Mouse (Mus musculus): ENCODE measurements at regions not wholly inside any gene's neighbourhood (a gene's known extent, or its start where the extent isn't known, plus 50 kb on each side); places are given as distances from the start of the nearest gene placed in this dataset.
"Not testable (repeated sequence)": the region's sequence is repeated elsewhere in the genome, so short reads cannot be mapped to it uniquely, and the experiment has no call there.

DNA sequence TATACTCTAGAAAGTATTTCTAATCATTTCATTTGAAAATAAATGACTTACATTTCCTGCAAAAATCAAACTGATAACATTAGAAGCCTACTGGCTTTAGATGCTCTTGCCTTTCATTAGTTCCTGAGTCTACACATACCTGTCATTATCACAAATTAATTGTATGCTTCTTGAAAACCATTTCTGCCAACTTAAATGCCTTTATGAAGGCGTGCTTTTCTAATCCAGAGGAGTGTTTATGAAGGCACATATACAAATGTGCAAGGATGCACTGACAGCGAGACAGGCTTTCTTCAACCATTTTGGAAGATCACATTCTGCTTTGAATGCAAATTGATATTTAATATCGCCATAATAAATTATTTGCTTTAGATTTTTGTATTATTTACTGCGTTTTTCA lies 246.6 kb downstream of the Mef2c start:
- peaks cover 16% of the 10 kb centered on the region for H3K4me1 ChIP-seq
- no peak for ATAC-seq (replicated peaks)
- 56% methylated on average over 4 of the region's 4 CpGs for WGBS
- H3K27me3 ChIP-seq (replicated peaks), result no peaks in the 10 kb centered on the region
- H3K9me3 ChIP-seq, result no peaks in the 10 kb centered on the region
- peak overlapping the region; percentile 77 for H3K27ac ChIP-seq
- no peak overlapping the region for H3K4me3 ChIP-seq
- no peak overlapping the region for H3K4me2 ChIP-seq
- no peak overlapping the region for H3K9ac ChIP-seq
- no peaks in the 10 kb centered on the region for H3K36me3 ChIP-seq (replicated peaks)

DNA sequence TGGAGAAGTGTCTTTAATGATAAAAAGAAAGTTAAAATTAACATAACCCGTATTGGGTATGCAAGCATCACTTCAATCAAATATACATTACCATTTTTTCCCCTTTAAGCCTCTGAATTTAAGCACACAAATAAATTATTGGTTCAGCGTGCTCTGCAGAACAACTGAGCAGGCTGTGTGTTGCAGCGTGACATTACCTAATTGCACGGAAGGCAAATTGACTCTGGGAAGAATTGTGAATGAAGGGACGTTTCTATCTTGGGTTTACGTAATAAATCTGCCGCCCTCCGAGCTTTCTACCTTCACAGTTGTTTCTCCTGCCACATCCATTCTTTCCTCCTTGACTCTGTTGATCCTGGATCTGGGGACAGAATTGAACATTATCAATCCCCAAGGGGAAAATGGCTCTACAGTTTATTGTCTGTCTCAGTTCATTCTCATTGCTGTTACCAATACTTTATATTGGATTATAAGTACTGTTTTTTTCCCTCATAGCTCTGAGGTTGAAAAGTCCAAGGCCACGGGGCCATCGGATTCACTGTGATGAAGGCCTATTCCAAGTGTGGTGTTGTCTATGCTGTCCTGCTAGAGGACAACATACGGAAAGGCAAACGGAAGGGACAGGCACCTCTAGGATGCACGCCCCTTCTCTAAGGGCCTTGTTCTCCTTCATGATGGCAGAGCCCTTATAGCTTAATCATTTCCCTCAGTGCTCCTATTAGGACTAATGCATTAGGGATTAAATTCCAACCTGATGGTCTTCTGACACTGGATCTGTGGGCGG lies 256.7 kb downstream of the Mef2c start:
- Histone ChIP-seq H3K4me2 (no peak overlapping the region), H3K4me1 (no peaks in the 10 kb centered on the region), H3K27me3 (replicated peaks) (no peaks in the 10 kb centered on the region), H3K9ac (no peak overlapping the region), H3K9me3 (no peaks in the 10 kb centered on the region), H3K36me3 (replicated peaks) (no peaks in the 10 kb centered on the region), H3K4me3 (no peak overlapping the region), H3K27ac (no peak overlapping the region)
- WGBS, result 74% methylated on average over 14 of the region's 14 CpGs
- ATAC-seq (replicated peaks), result 0 out of 2 replicates have a peak, but pooled peaks have one; percentile 33

DNA sequence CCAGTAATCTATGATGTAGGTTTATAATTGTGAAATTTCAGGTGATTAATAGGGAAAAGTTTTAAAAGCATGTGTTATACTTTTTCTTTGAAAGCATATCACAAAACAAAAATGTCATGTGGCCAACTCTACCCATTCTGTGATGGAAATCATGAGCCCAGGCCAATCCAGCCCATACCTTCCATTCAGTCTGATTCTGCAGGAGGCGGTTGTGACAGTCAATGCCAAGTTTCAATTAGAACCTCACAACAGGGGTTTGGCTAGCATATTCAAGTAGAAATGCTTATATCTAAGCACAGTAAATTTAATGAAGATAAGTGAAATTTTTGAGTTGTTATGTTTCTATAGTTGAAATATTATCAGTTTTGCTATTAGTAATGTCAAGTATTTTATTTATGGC lies 258.6 kb downstream of the Mef2c start:
- Histone ChIP-seq H3K9me3 (no peaks in the 10 kb centered on the region), H3K27me3 (replicated peaks) (no peaks in the 10 kb centered on the region), H3K27ac (no peak overlapping the region), H3K4me2 (no peak overlapping the region), H3K36me3 (replicated peaks) (no peaks in the 10 kb centered on the region), H3K4me3 (no peak overlapping the region), H3K9ac (no peak overlapping the region), H3K4me1 (no peaks in the 10 kb centered on the region)
- 83% methylated on average over 1 of the region's 1 CpGs for WGBS
- no peak for ATAC-seq (replicated peaks)

DNA sequence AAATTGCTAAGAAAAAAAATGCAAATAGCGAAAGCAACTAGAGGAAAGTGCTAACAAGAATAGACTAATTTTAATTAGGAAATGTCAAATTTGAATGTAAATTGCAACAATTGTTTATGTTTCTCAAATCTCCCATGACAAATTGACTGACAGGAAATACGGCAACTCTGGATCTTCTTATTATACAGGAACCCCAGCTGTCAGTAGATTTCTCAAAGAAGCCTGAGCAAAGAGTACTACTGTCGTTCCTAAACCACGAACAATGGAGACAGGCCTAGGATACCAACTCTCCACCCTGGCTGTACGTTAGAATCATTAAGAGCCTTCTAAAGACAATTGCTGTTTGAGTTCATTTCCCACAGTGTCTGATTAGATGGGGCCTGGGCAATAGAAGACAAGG lies 259.5 kb downstream of the Mef2c start:
- ATAC-seq (replicated peaks); H3K27me3 ChIP-seq (replicated peaks); H3K9ac ChIP-seq; H3K9me3 ChIP-seq; H3K4me1 ChIP-seq; H3K36me3 ChIP-seq (replicated peaks); H3K27ac ChIP-seq; H3K4me2 ChIP-seq; H3K4me3 ChIP-seq: not testable (repeated sequence)
- 53% methylated on average over 5 of the region's 5 CpGs for WGBS

DNA sequence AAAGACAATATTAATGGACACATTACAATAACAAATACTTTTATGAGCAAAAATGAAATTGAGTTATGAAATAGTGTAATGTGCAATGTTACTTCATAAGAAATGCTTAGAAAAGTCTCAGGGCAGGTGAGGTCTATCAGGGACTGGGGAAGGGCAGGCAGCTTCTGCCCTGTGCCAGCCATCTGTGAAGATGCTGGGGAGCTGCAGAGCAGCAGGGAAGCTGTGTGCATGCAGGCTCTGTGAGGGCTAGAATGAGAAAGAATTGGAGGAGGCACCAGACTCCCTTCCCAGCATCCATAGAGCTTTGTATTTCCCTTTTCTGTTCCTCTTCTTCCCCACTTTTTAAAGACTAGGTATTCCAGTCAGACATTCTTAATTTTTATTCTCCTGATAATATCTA lies 281.8 kb downstream of the Mef2c start:
- no peak overlapping the region for H3K4me3 ChIP-seq
- H3K4me2 ChIP-seq, result no peak overlapping the region
- no peaks in the 10 kb centered on the region for H3K27me3 ChIP-seq (replicated peaks)
- no peaks in the 10 kb centered on the region; the same call in 1 of the 2 replicates for H3K4me1 ChIP-seq
- no peak overlapping the region for H3K27ac ChIP-seq
- no peaks in the 10 kb centered on the region for H3K36me3 ChIP-seq (replicated peaks)
- no peaks in the 10 kb centered on the region for H3K9me3 ChIP-seq
- ATAC-seq (replicated peaks), result no peak
- no peak overlapping the region for H3K9ac ChIP-seq

DNA sequence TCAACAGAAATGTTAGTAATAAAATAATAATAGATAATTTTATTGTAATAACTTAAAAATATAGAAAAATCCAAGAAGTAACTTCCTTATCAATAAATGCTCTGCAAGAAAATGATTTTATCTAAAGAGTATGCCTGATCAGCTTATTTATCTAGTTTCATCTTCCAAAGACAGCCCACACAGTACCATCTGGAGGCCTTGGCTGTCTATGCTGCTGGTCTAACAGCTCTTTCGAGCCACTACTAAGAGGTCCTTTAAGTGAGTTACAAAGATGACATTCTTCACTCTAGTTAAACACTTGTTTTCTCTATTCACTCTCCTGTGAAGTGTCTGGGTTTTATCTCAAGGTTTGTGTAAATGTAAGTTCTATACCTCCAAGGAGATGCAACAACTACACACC lies 305.7 kb downstream of the Mef2c start:
- no peak overlapping the region for H3K27ac ChIP-seq
- H3K9me3 ChIP-seq, result no peaks in the 10 kb centered on the region
- H3K4me2 ChIP-seq, result no peak overlapping the region
- no peak overlapping the region for H3K4me3 ChIP-seq
- no peaks in the 10 kb centered on the region for H3K4me1 ChIP-seq
- H3K27me3 ChIP-seq (replicated peaks), result no peaks in the 10 kb centered on the region
- 82% methylated on average over 1 of the region's 1 CpGs for WGBS
- H3K36me3 ChIP-seq (replicated peaks), result no peaks in the 10 kb centered on the region
- no peak overlapping the region for H3K9ac ChIP-seq
- ATAC-seq (replicated peaks), result no peak

DNA sequence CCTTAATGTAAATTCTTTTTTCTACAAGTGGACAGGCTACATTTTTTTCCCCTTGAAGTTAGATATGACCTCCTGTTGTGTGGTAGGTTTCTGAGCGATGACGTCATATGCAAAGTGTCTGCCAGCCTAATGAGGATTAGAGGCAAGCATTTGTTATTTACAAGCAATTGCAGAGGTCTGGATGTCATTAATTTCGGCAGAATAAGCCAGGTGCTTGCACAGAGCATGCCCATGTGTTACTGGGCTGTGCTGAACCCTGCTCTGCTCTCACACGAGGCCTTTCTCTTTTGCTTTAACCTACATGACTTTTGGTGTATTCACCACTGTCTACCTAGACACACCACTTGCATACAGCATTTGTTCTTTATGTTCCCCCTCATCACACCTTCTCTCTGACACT lies 316.5 kb downstream of the Mef2c start:
- H3K9ac ChIP-seq, result no peak overlapping the region
- H3K9me3 ChIP-seq, result no peaks in the 10 kb centered on the region
- no peak overlapping the region for H3K27ac ChIP-seq
- H3K27me3 ChIP-seq (replicated peaks), result no peaks in the 10 kb centered on the region
- H3K4me1 ChIP-seq, result no peaks in the 10 kb centered on the region
- H3K36me3 ChIP-seq (replicated peaks), result no peaks in the 10 kb centered on the region
- no peak overlapping the region for H3K4me3 ChIP-seq
- no peak for ATAC-seq (replicated peaks)
- 44% methylated on average over 4 of the region's 4 CpGs for WGBS
- H3K4me2 ChIP-seq, result no peak overlapping the region

DNA sequence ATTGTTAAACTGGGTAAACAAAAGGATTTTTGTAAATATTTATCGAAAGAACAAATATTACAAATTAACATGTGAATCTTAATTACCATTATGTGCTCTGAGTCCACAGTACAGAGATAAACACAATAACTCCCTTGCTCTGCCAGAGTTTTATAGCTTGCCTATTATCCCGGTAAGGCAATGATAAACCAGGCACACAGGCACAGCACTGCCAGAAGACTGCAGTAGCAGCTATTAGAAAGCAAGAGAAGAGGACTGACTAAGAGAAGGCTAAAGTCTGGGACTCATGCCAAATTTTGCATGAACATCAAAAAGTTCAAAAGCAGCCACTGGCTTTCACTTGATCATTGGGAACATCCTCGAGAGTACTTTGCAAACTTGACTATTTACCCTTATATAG lies 316.9 kb downstream of the Mef2c start:
- WGBS, result 74% methylated on average over 3 of the region's 3 CpGs
- H3K27me3 ChIP-seq (replicated peaks), result no peaks in the 10 kb centered on the region

DNA sequence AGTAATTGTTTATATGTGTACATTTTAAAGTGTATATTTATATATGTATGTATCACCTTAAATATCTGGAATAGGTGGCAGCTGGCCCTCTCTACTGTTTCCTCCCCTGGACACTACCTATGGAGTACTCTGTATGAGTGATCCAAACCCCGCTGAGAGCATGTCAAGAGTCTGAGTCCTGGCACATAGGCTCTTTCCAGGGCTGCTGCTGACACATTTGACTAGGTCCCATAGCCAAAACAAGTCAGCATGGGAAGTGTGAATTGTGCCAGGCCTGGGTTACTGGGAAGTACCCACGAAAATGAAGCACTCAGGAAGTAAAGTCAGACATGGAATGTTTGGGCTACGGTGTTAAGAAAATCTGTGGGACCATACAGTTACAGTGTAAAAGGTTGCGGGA lies 321.1 kb downstream of the Mef2c start:
- Histone ChIP-seq H3K9me3 (no peaks in the 10 kb centered on the region), H3K9ac (no peak overlapping the region), H3K4me2 (no peak overlapping the region), H3K4me1 (no peaks in the 10 kb centered on the region), H3K4me3 (no peak overlapping the region), H3K27me3 (replicated peaks) (no peaks in the 10 kb centered on the region), H3K36me3 (replicated peaks) (no peaks in the 10 kb centered on the region), H3K27ac (no peak overlapping the region)
- ATAC-seq (replicated peaks), result no peak
- WGBS, result 92% methylated on average over 4 of the region's 4 CpGs

More for the DNA sequence above, 316.9 kb downstream of the Mef2c start:
- Histone ChIP-seq H3K4me2 (no peak overlapping the region), H3K9me3 (no peaks in the 10 kb centered on the region), H3K27ac (no peak overlapping the region), H3K4me3 (no peak overlapping the region), H3K36me3 (replicated peaks) (no peaks in the 10 kb centered on the region), H3K4me1 (no peaks in the 10 kb centered on the region), H3K9ac (no peak overlapping the region)
- ATAC-seq (replicated peaks), result no peak

DNA sequence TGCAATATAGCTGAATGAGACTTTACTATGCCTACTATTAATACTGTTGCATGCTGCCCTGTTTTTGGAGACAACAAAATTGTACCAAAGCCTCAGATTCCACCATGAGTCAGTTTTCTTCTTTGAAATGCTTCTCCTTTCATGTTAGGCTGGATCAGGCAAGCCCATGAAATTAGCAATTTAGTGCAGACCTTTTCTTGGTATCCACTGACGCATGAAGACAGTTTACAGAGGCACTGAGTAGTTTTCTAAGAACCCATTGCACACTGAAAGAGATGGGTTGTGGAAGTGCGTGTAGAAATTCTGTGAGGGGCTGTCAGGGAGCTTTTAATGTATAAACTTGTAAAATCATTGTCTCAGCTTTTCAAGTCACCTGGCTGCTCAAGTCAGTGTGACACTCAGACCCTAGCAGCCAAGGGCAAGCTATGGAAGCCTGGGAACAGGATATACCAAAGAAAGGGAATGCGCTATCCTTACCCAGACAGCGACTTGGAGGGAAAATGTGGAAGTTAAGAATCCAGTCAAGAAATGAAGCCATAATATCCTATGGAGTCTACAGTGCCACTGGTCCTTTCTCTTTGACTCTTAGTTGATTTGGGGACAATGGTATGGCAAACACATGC lies 323.1 kb downstream of the Mef2c start:
- H3K36me3 ChIP-seq (replicated peaks), result no peaks in the 10 kb centered on the region
- H3K4me1 ChIP-seq, result no peaks in the 10 kb centered on the region
- 42% methylated on average over 4 of the region's 4 CpGs for WGBS
- no peak overlapping the region for H3K27ac ChIP-seq
- no peak overlapping the region for H3K4me2 ChIP-seq
- H3K9me3 ChIP-seq, result no peaks in the 10 kb centered on the region
- no peak overlapping the region for H3K9ac ChIP-seq
- H3K4me3 ChIP-seq, result no peak overlapping the region
- ATAC-seq (replicated peaks), result no peak
- no peaks in the 10 kb centered on the region for H3K27me3 ChIP-seq (replicated peaks)

DNA sequence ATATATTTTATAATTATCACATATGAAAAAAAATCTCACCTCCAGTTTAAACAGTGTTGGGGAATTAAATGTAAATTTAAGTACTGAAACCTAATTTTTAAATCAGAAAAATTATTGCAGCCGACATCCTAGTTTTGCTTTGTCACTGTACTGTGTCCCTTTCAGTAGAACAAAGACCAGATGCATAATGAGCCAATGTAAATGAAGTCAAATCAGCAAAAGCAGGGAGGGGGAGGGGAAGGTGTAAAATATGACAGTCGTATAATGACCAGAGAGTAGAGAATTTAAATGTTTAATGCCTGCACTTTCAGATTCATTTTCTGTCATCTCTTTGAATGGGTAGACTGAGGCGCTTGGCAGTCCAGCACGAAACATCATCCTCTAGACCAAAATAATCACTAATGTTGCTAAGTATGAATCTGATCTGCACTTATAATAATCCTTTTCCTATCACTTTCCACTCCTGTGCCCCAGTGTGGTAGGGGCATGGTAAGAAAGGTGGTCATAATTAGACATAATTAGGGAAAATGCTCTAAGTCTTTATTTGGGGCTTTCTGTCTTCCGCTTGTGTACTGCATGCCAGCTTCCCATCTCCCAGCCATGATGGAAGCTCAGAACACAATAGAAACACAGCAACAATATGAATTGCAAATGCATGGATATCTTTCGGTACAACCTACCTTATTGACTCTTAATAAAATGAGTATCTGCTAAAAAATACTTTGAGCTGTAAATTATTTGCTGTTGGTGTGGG lies 356.0 kb upstream of the Tmem161b start:
- no peaks in the 10 kb centered on the region for H3K9me3 ChIP-seq
- WGBS, result 35% methylated on average over 6 of the region's 6 CpGs

DNA sequence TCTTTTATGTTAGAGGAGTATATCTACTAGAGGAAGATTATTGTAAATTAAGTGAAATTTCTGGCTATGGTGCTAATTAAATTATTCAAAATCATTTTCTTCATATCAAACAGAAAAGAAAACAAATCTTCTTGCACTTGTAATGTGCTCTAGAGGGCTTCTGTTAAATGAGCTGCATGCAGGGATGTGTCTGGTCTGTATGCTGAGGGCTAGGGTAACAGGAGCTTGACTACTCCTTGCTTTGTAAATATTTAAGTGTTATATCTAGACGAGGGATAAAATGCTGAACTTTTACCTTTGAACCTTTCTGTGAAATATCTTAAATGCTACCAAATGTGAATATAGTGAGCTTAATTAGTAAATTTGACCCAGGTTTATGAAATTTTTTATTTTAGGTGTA lies 354.9 kb upstream of the Tmem161b start:
- no peak for ATAC-seq (replicated peaks)
- H3K27me3 ChIP-seq (replicated peaks), result no peaks in the 10 kb centered on the region
- no peaks in the 10 kb centered on the region for H3K36me3 ChIP-seq (replicated peaks)
- peaks cover 16% of the 10 kb centered on the region for H3K4me1 ChIP-seq
- 47% methylated on average over 1 of the region's 1 CpGs for WGBS
- H3K9me3 ChIP-seq, result no peaks in the 10 kb centered on the region
- H3K27ac ChIP-seq, result peak overlapping the region; percentile 76; the same call in 1 of the 2 replicates
- no peak overlapping the region for H3K4me3 ChIP-seq
- H3K9ac ChIP-seq, result no peak overlapping the region
- H3K4me2 ChIP-seq, result no peak overlapping the region

More for the DNA sequence above, 356.0 kb upstream of the Tmem161b start:
- Histone ChIP-seq H3K4me1 (peaks cover 13% of the 10 kb centered on the region), H3K36me3 (replicated peaks) (no peaks in the 10 kb centered on the region), H3K27me3 (replicated peaks) (no peaks in the 10 kb centered on the region), H3K4me3 (no peak overlapping the region), H3K4me2 (peak overlapping the region; percentile 20; the same call in 1 of the 2 replicates), H3K27ac (peak overlapping the region; percentile 87), H3K9ac (0 out of 2 replicates have a peak overlapping the region, but pooled peaks have one; percentile 5)
- peak; percentile 57 for ATAC-seq (replicated peaks)
